24 mouse cellular contexts compared by ENCODE assay signal in the genomic region with DNA sequence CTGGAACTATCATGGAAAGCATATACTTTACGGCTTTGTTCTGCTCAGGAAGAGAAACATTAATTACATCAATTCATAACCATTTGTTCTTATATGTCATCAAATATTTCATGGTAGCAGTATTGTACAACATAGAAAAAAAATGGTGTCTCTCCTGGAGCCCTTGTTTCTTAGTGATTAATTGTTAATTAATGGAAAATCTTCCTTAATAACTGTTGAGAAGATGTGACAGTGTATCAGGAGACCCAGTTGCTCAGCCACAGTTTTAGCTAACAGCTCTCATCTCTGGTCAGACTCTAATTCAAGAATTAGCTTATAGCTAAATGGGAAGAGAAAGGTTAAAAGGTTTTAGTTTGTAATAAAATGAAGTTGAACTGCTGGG.
"Had no signal": no experiment of that assay in that cellular context is flagged by ENCODE, and none has a peak within 500 bp of the region (broad histone marks: within the 10 kb centered on the region; RNA-seq: fewer than 3 reads in every experiment).

No protein-coding gene starts in this region.

- H3K4me2 ChIP-seq: limb, embryonic 13.5 days; liver, embryonic 12.5 days; liver, embryonic 15.5 days; lung, embryonic 15.5 days; midbrain, embryonic 13.5 days had no signal

- H3K27ac ChIP-seq: layer of hippocampus, adult 2 months; limb, embryonic 10.5 days; limb, embryonic 13.5 days; liver, embryonic 12.5 days; liver, embryonic 15.5 days; lung, embryonic 15.5 days; macrophage; stomach, postnatal 0 days had no signal

- H3K9me3 ChIP-seq: limb, embryonic 10.5 days; limb, embryonic 13.5 days; liver, embryonic 12.5 days; liver, embryonic 15.5 days; lung, embryonic 15.5 days; midbrain, embryonic 13.5 days had no signal

- H3K36me3 ChIP-seq: limb, embryonic 10.5 days; limb, embryonic 13.5 days; liver, embryonic 12.5 days; liver, embryonic 15.5 days; lung, embryonic 15.5 days; midbrain, embryonic 13.5 days had no signal

- DNase-seq: kidney, adult 18-20 months; kidney, adult 9 months; kidney, postnatal 25 days; layer of hippocampus, adult 9-11 months; liver; lung, adult 18-20 months; lung, postnatal 14 days; right cerebral cortex, adult 18-20 months; right cerebral cortex, postnatal 14 days; right cerebral cortex, postnatal 4 days; thymus, adult 2 months; thymus, postnatal 14 days; thymus, postnatal 4 days had no signal

- H3K9ac ChIP-seq: limb, embryonic 13.5 days; liver, embryonic 12.5 days; liver, embryonic 15.5 days; lung, embryonic 15.5 days; midbrain, embryonic 13.5 days had no signal

- H3K27me3 ChIP-seq: limb, embryonic 13.5 days; liver, embryonic 12.5 days; liver, embryonic 15.5 days; lung, embryonic 15.5 days; midbrain, embryonic 13.5 days had no signal

- H3K4me1 ChIP-seq: limb, embryonic 10.5 days; limb, embryonic 13.5 days; liver, embryonic 12.5 days; liver, embryonic 15.5 days; lung, embryonic 15.5 days had no signal

- ATAC-seq: inflammation-experienced regulatory T-cells, adult 6 months; intestine, embryonic 16.5 days; liver, embryonic 12.5 days had no signal

- H3K4me3 ChIP-seq: layer of hippocampus, adult 2 months; limb, embryonic 10.5 days; limb, embryonic 13.5 days; liver, embryonic 12.5 days; liver, embryonic 15.5 days; lung, embryonic 15.5 days; midbrain, embryonic 13.5 days had no signal
